Mouse (Mus musculus): ENCODE data around the gene Fam234b. TPM values are rescaled to one million over a fixed set of nuclear protein-coding genes. Genes with fewer than 3 reads are reported as not detected.

The Fam234b gene
- polyA plus RNA-seq, 1 experiment: 357 TPM

DNA sequence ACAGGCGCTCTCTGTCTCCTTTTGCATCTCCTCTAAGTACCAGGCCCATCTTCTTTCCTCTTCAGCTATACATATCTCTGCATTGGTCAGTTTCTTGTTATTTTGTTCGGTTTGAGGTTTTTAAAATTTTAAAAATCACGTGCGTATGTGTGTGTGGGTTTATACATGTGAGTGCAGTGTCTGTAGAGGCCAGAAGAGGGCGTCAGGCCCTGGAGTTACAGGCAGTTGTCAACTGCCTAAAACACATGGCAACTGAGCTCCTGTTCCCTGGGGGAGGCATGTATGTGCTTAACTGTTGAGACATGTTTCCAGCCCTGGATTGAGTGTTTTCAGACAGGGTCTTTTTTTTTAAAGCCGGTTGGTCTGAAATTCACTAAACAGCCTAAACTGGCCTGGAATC lies 4.9 kb downstream of the Fam234b start:
- H3K27ac ChIP-seq (ENCODE audit: insufficient read depth, low read depth, low read length): no peak overlapping the region
- H3K4me1 ChIP-seq (ENCODE audit: control insufficient read depth, insufficient read depth, low read length): peaks cover 21% of the 10 kb centered on the region
- WGBS: 91% methylated on average over 6 of the region's 6 CpGs
- TF ChIP-seq CTCF (IDR thresholded peaks at IDR 0.05; ENCODE audit: insufficient read depth, low read depth, low read length) (no peak), POLR2A (IDR thresholded peaks at IDR 0.05; ENCODE audit: insufficient read depth, low read depth, low read length) (no peak)
- H3K4me3 ChIP-seq (ENCODE audit: insufficient read depth, low read depth, low read length): no peak overlapping the region

GRCm38 (mm10) chr6:135203737-135204136 lies 6.0 kb downstream of the Fam234b start:
- TF ChIP-seq POLR2A (IDR thresholded peaks at IDR 0.05; ENCODE audit: insufficient read depth, low read depth, low read length) (no peak), CTCF (IDR thresholded peaks at IDR 0.05; ENCODE audit: insufficient read depth, low read depth, low read length) (no peak)
- 58% methylated on average over 6 of the region's 6 CpGs for WGBS
- Histone ChIP-seq H3K4me3 (ENCODE audit: insufficient read depth, low read depth, low read length) (no peak overlapping the region), H3K4me1 (ENCODE audit: control insufficient read depth, insufficient read depth, low read length) (peaks cover 23% of the 10 kb centered on the region), H3K27ac (ENCODE audit: insufficient read depth, low read depth, low read length) (no peak overlapping the region)

- 71% methylated on average over 4 of the region's 4 CpGs for whole genome bisulfite sequencing
- Histone ChIP-seq H3K4me3 (ENCODE audit: insufficient read depth, low read depth, low read length) (no peak overlapping the region), H3K4me1 (ENCODE audit: control insufficient read depth, insufficient read depth, low read length) (peaks cover 30% of the 10 kb centered on the region), H3K27ac (ENCODE audit: insufficient read depth, low read depth, low read length) (0 out of 2 replicates have a peak overlapping the region, but pooled peaks have one; percentile 24)
- no peak for TF ChIP-seq CTCF (IDR thresholded peaks at IDR 0.05; ENCODE audit: insufficient read depth, low read depth, low read length)
These were observed 7.1 kb downstream of the Fam234b start for GRCm38 (mm10) chr6:135204869-135205268.

DNA sequence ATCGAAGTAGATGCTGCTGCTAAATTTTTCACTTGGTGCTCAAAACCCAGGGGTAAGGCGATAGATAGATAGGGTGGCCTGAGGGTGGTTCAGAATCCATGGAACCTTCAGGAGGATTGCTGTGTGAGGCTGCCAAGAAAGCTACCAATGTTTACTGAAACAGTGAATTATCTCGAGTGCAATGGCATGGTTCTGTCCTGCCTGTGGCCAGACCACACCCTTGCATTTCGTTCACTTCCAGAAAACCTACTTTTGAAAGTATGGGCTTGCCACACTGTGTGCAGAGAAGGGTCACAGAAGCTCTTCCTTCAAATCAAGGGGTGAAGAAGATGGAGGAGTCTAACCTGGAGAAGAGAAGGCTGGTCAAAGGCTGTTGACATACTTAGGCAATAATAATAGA lies 8.0 kb downstream of the Fam234b start:
- WGBS: 63% methylated on average over 4 of the region's 4 CpGs

DNA sequence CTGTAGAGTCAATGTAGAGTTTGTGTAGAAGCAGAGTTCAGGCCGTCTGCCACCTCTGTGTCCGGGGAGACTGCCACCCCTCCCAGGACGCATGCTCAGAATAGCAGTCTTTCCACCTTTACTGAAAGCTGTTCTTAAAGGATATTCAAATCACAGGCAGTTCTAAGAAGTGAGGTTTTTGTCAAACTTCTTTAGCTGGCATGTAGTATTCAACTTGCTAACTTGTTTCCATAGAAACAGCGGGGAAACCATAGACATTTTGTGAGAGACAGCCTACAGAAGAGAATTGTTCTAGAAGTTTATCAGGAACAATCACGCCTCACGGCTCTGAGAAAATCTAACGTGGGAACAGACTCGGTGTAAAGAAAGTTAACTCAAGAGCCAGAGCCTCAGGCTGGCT lies 9.1 kb downstream of the Fam234b start:
- no peak for TF ChIP-seq POLR2A (IDR thresholded peaks at IDR 0.05; ENCODE audit: insufficient read depth, low read depth, low read length)
- no peak for TF ChIP-seq CTCF (IDR thresholded peaks at IDR 0.05; ENCODE audit: insufficient read depth, low read depth, low read length)
- Histone ChIP-seq H3K4me3 (ENCODE audit: insufficient read depth, low read depth, low read length) (no peak overlapping the region), H3K4me1 (ENCODE audit: control insufficient read depth, insufficient read depth, low read length) (peaks cover 33% of the 10 kb centered on the region), H3K27ac (ENCODE audit: insufficient read depth, low read depth, low read length) (no peak overlapping the region)
- WGBS: 48% methylated on average over 8 of the region's 8 CpGs

More for the DNA sequence above, 8.0 kb downstream of the Fam234b start:
- TF ChIP-seq POLR2A (IDR thresholded peaks at IDR 0.05; ENCODE audit: insufficient read depth, low read depth, low read length) (no peak), CTCF (IDR thresholded peaks at IDR 0.05; ENCODE audit: insufficient read depth, low read depth, low read length) (no peak)
- Histone ChIP-seq H3K4me1 (ENCODE audit: control insufficient read depth, insufficient read depth, low read length) (peaks cover 27% of the 10 kb centered on the region), H3K27ac (ENCODE audit: insufficient read depth, low read depth, low read length) (no peak overlapping the region), H3K4me3 (ENCODE audit: insufficient read depth, low read depth, low read length) (no peak overlapping the region)

- WGBS: 33% methylated on average over 7 of the region's 7 CpGs
- H3K27ac ChIP-seq (ENCODE audit: insufficient read depth, low read depth, low read length): no peak overlapping the region
- TF ChIP-seq POLR2A (IDR thresholded peaks at IDR 0.05; ENCODE audit: insufficient read depth, low read depth, low read length) (no peak), CTCF (IDR thresholded peaks at IDR 0.05; ENCODE audit: insufficient read depth, low read depth, low read length) (no peak)
- peaks cover 21% of the 10 kb centered on the region for H3K4me1 ChIP-seq (ENCODE audit: control insufficient read depth, insufficient read depth, low read length)
- H3K4me3 ChIP-seq (ENCODE audit: insufficient read depth, low read depth, low read length): no peak overlapping the region
These were observed 13.4 kb downstream of the Fam234b start for GRCm38 (mm10) chr6:135211169-135211568.

- Histone ChIP-seq H3K4me1 (ENCODE audit: control insufficient read depth, insufficient read depth, low read length) (peaks cover 20% of the 10 kb centered on the region), H3K27ac (ENCODE audit: insufficient read depth, low read depth, low read length) (no peak overlapping the region), H3K4me3 (ENCODE audit: insufficient read depth, low read depth, low read length) (no peak overlapping the region)
- TF ChIP-seq CTCF (IDR thresholded peaks at IDR 0.05; ENCODE audit: insufficient read depth, low read depth, low read length): no peak
- no peak for TF ChIP-seq POLR2A (IDR thresholded peaks at IDR 0.05; ENCODE audit: insufficient read depth, low read depth, low read length)
- 74% methylated on average over 2 of the region's 2 CpGs for WGBS
These were observed 14.9 kb downstream of the Fam234b start for GRCm38 (mm10) chr6:135212666-135213065.

GRCm38 (mm10) chr6:135218330-135218729 lies 20.6 kb downstream of the Fam234b start:
- TF ChIP-seq CTCF (IDR thresholded peaks at IDR 0.05; ENCODE audit: insufficient read depth, low read depth, low read length): no peak
- no peak for TF ChIP-seq POLR2A (IDR thresholded peaks at IDR 0.05; ENCODE audit: insufficient read depth, low read depth, low read length)
- H3K27ac ChIP-seq (ENCODE audit: insufficient read depth, low read depth, low read length): no peak overlapping the region

DNA sequence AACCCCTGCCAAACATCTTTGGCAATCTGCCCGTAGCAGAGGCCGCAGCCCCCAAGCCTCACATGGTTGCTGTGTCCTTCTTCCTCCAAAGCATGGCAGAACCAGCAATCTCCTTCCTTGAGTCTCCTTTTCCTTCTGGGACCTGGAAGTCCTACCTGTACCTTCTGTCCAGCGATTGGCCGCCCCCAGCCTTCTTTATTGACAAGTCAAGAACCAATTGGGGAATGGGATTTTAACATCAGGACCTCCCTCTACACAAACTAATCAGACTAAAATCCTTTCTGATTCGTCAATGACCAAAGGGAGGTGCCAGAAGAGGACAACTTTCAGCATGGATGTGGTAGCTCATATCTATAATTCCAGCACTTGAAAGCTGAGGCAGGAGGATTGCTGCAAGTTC lies 22.1 kb downstream of the Fam234b start:
- Histone ChIP-seq H3K4me1 (ENCODE audit: control insufficient read depth, insufficient read depth, low read length) (0 out of 2 replicates have a peak, but pooled peaks cover 2% of the 10 kb centered on the region), H3K27ac (ENCODE audit: insufficient read depth, low read depth, low read length) (no peak overlapping the region), H3K4me3 (ENCODE audit: insufficient read depth, low read depth, low read length) (no peak overlapping the region)
- TF ChIP-seq POLR2A (IDR thresholded peaks at IDR 0.05; ENCODE audit: insufficient read depth, low read depth, low read length) (no peak), CTCF (IDR thresholded peaks at IDR 0.05; ENCODE audit: insufficient read depth, low read depth, low read length) (no peak)
- WGBS: 74% methylated on average over 5 of the region's 5 CpGs

More at GRCm38 (mm10) chr6:135218330-135218729, 20.6 kb downstream of the Fam234b start:
- Histone ChIP-seq H3K4me3 (ENCODE audit: insufficient read depth, low read depth, low read length) (no peak overlapping the region), H3K4me1 (ENCODE audit: control insufficient read depth, insufficient read depth, low read length) (0 out of 2 replicates have a peak, but pooled peaks cover 2% of the 10 kb centered on the region)
- 82% methylated on average over 8 of the region's 8 CpGs for WGBS
